Mouse (Mus musculus) hindbrain, embryonic 14.5 days (tissue): ENCODE data around the gene RPS10-NUDT3. TPM values are rescaled to one million over a fixed set of nuclear protein-coding genes. Genes with fewer than 3 reads are reported as not detected.

Source experiments
- ATAC-seq: fragments of 200-750 bp; cut with Nextera tagmentation; 2 replicates; pipeline ENCODE4 v1.8.0; 2017; ENCODE audit warnings: moderate number of reproducible peaks, mild to moderate bottlenecking, moderate TSS enrichment, moderate library complexity; ENCODE audit not compliant: low FRiP score
- DNase-seq: peaks from one replicate; pipeline ENCODE4 v3.0.0-alpha.2; 2015; ENCODE audit warnings: low spot score
- H3K27ac ChIP-seq: fragments of 300-500 bp; sonication (generic); 2 replicates; pipeline ENCODE4 v1.5.1; 2014; ENCODE audit warnings: mild to moderate bottlenecking, moderate library complexity
- H3K27me3 ChIP-seq: fragments of 300-500 bp; sonication (generic); 2 replicates; pipeline ENCODE4 v1.6.1; 2014; ENCODE audit warnings: mild to moderate bottlenecking, low read length, mixed read lengths; ENCODE audit not compliant: control insufficient read depth, insufficient read depth
- H3K36me3 ChIP-seq: fragments of 300-500 bp; sonication (generic); replicated peaks from 2 replicates; pipeline ENCODE4 v1.6.1; 2014; ENCODE audit not compliant: control insufficient read depth, insufficient read depth
- H3K4me1 ChIP-seq: fragments of 300-500 bp; sonication (generic); replicated peaks from 2 replicates; pipeline ENCODE4 v1.6.1; 2014; ENCODE audit warnings: antibody characterized with exemption, low read length, mixed read lengths; ENCODE audit not compliant: control insufficient read depth, insufficient read depth
- H3K4me2 ChIP-seq: fragments of 300-500 bp; sonication (generic); replicated peaks from 2 replicates; pipeline ENCODE4 v1.6.1; 2014; ENCODE audit warnings: mild to moderate bottlenecking, moderate library complexity
- H3K4me3 ChIP-seq: fragments of 300-500 bp; sonication (generic); replicated peaks from 2 replicates; pipeline ENCODE4 v1.5.1; 2014; ENCODE audit warnings: mild to moderate bottlenecking, low read length
- H3K9ac ChIP-seq: fragments of 300-500 bp; sonication (generic); 2 replicates; pipeline ENCODE4 v1.6.1; 2014
- H3K9me3 ChIP-seq: fragments of 300-500 bp; sonication (generic); 2 replicates; pipeline ENCODE4 v1.6.1; 2016; ENCODE audit warnings: low read length; ENCODE audit not compliant: control insufficient read depth
- WGBS: fragments of 180-500 bp; shearing (Covaris S2); extraction: QIAGEN DNeasy Blood & Tissue Kit; methylation state at CpG from one replicate; pipeline ENCODE4 v1.1.7; 2014; 5-methylcytosine and 5-hydroxymethylcytosine counted together
- polyA plus RNA-seq: library from polyadenylated mRNA; unstranded; fragments of >200 nt; fragmentation: Nextera tagmentation; extraction: Ambion mirVana; gene quantifications from 2 replicates; pipeline ENCODE4 v1.2.1, GENCODE M21; 2014

RPS10-NUDT3 gene
- polyA plus RNA-seq, 1 experiment from 2014 or later, result not detected

DNA sequence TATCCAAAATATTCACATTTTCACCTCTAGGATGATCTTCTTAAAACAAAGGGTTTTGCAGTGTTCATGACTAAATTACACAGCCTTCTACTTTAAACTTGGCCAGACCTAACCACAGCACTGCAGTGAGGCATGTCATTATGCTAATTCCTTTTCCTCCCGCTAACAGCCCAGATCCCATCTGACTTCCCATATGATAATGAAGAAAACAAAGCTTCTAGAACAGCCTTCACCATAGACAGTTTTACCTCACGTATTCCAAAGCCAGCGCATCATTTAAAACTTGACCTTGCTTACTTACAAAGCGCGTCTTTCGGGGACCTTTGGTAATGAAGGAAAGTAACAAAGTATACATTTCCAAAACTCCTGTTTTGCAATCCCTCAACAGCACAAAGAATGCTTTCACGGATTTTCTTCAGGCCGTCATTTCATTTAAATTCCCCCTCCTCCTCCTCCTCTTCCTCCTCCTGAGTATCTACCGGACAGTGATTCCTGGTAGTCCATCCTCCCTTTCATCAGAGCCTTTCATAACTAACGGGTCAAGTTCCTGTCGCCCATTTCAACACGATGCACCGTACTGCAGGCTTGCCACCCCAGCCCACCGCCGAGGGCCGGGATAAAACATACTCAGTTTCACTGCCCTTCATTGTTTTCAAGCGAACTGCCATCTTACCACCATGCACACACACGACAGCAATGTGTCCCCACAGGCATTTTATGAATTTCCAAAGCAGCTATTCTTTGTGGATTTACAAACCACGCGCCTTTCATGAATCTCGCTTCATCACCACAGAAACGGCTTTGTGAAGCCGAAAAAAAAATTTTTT, 13.1 kb downstream of the RPS10-NUDT3 start:
- Histone ChIP-seq H3K9ac (peak overlapping the region; percentile 100), H3K4me2 (peak overlapping the region; percentile 91), H3K27ac (peak overlapping the region; percentile 99), H3K4me3 (peak overlapping the region; percentile 82), H3K36me3 (no peaks in the 10 kb centered on the region; the same call in 1 of the 2 replicates), H3K4me1 (peaks cover 32% of the 10 kb centered on the region), H3K9me3 (no peaks in the 10 kb centered on the region), H3K27me3 (no peaks in the 10 kb centered on the region)
- 2% methylated on average over 23 of the region's 23 CpGs for WGBS
- ATAC-seq (no peak), DNase-seq (peak; percentile 57)

DNA sequence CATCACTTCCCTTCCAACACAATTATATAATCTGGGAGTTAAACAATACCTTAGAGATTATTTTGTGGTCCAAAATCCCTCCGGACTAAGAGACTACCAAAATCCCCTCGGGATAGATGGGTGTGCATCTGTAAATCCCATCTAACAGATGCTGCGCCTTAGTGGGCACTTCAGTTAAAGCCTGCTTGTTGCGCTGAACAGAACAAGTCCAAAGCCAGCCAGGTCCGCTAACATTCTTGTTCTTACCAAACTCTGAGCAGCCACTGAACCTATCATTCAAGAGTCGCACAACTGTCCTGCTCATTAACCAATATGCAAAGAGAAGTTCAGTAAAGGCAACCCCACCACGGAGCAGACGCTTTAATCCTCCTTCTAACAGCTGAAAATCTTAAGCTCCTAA, 13.9 kb downstream of the RPS10-NUDT3 start:
- DNase-seq, result no peak
- WGBS, result 34% methylated on average over 8 of the region's 8 CpGs
- H3K4me3 ChIP-seq, result peak overlapping the region; percentile 82

DNA sequence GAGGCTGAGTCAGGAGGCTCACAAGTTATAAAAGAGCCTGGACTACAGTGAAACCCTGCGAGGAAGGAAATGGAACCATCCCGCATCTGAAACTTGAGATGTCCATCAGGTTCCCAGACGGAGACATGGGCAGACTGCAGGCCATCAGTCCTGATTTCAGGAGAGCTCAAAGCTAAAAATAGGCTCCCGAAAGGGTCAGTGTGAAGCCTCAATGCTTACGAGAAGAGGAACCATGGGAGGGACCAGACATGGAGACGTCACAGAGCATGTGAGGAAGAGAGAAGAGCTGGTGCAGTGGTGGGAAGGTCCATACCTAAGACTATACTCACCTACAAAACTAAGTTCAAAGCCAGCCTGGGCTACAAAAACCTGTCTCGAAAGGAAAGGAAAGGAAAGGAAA, 19.6 kb downstream of the RPS10-NUDT3 start:
- no peak for DNase-seq
- H3K9ac ChIP-seq, result no peak overlapping the region
- H3K36me3 ChIP-seq, result no peaks in the 10 kb centered on the region; the same call in 1 of the 2 replicates
- H3K4me1 ChIP-seq, result peaks cover 28% of the 10 kb centered on the region
- H3K4me3 ChIP-seq, result no peak overlapping the region
- no peak for ATAC-seq
- no peaks in the 10 kb centered on the region for H3K27me3 ChIP-seq
- WGBS, result 80% methylated on average over 7 of the region's 7 CpGs
- H3K9me3 ChIP-seq, result no peaks in the 10 kb centered on the region
- H3K4me2 ChIP-seq, result no peak overlapping the region
- H3K27ac ChIP-seq, result no peak overlapping the region

More for the DNA sequence above, 13.9 kb downstream of the RPS10-NUDT3 start:
- H3K9me3 ChIP-seq, result no peaks in the 10 kb centered on the region
- peaks cover 32% of the 10 kb centered on the region for H3K4me1 ChIP-seq
- H3K36me3 ChIP-seq, result no peaks in the 10 kb centered on the region; the same call in 1 of the 2 replicates
- H3K27me3 ChIP-seq, result no peaks in the 10 kb centered on the region
- peak overlapping the region; percentile 100 for H3K9ac ChIP-seq
- H3K27ac ChIP-seq, result peak overlapping the region; percentile 99
- no peak for ATAC-seq
- H3K4me2 ChIP-seq, result peak overlapping the region; percentile 91

DNA sequence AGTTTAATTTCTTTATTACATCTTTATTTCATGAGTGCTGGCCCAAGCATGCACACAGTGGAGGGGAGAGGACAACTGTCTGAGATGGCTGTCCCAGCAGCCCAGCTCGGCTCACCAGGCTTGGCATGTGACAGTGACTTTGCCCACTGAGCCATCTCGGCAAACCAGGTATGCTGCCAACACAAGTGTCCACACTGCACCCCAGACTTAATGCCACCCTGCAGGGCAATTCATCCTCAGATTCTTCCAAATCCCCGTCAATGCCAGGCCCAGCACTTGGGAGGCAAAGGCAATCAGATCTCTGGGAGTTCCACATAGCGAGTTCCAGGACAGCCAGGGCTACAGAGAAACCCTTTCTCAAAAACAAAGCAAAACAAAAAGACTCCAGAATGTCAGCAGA, 22.0 kb downstream of the RPS10-NUDT3 start:
- no peak overlapping the region for H3K9ac ChIP-seq
- ATAC-seq (no peak), DNase-seq (no peak)
- H3K27ac ChIP-seq, result no peak overlapping the region
- no peak overlapping the region for H3K4me3 ChIP-seq
- no peaks in the 10 kb centered on the region for H3K27me3 ChIP-seq
- no peaks in the 10 kb centered on the region for H3K9me3 ChIP-seq
- no peak overlapping the region for H3K4me2 ChIP-seq
- WGBS, result 75% methylated on average over 4 of the region's 4 CpGs
- H3K36me3 ChIP-seq, result peaks cover 4% of the 10 kb centered on the region
- H3K4me1 ChIP-seq, result peaks cover 14% of the 10 kb centered on the region; the same call in 1 of the 2 replicates

DNA sequence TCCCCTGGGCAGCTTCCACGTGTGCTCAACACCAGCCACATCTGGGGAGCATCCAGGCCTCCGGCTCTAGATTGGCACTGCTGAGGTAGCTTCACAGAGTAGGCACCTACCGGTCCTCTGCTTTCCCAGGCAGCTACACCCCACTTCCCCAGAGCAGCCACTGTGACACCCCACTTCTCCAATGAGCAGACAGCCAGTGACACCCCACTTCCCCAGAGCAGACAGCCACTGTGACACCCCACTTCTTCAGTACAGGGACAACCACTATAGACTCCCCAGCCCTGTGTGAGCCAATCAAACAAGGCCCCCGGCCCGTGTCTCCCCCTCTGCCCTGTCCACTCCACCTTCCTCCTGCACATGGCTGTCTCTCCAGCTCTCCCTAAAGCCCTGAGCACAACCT, 23.0 kb downstream of the RPS10-NUDT3 start:
- Histone ChIP-seq H3K36me3 (peaks cover 5% of the 10 kb centered on the region), H3K27ac (no peak overlapping the region), H3K4me1 (peaks cover 14% of the 10 kb centered on the region; the same call in 1 of the 2 replicates), H3K9me3 (no peaks in the 10 kb centered on the region), H3K4me3 (no peak overlapping the region), H3K4me2 (no peak overlapping the region), H3K9ac (no peak overlapping the region), H3K27me3 (no peaks in the 10 kb centered on the region)
- WGBS, result 85% methylated on average over 5 of the region's 5 CpGs
- ATAC-seq (no peak; the same call in 1 of the 2 replicates), DNase-seq (no peak)

DNA sequence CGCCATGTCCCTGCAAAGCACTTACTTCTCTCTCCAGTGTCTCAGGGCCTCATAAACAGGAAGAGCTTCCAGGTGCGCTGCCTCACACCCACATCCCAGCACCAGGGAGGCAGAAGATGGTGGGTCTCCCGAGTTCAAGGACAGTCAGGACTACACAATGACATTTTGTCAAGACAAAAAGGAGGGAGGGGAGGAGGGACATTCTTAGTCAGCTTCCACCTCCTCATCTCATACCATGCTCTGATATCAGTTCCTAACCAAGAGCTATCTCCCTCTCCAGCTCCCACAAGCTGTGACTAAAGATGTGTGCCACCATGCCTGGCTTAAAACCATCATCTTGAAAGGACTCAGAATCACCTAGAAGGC, 23.5 kb downstream of the RPS10-NUDT3 start:
- ATAC-seq (no peak), DNase-seq (no peak)
- no peaks in the 10 kb centered on the region for H3K27me3 ChIP-seq
- no peak overlapping the region for H3K4me2 ChIP-seq
- H3K4me1 ChIP-seq, result peaks cover 14% of the 10 kb centered on the region; the same call in 1 of the 2 replicates
- no peak overlapping the region for H3K9ac ChIP-seq
- H3K9me3 ChIP-seq, result no peaks in the 10 kb centered on the region
- 71% methylated on average over 3 of the region's 3 CpGs for WGBS
- H3K4me3 ChIP-seq, result no peak overlapping the region
- H3K36me3 ChIP-seq, result peaks cover 5% of the 10 kb centered on the region
- no peak overlapping the region for H3K27ac ChIP-seq

DNA sequence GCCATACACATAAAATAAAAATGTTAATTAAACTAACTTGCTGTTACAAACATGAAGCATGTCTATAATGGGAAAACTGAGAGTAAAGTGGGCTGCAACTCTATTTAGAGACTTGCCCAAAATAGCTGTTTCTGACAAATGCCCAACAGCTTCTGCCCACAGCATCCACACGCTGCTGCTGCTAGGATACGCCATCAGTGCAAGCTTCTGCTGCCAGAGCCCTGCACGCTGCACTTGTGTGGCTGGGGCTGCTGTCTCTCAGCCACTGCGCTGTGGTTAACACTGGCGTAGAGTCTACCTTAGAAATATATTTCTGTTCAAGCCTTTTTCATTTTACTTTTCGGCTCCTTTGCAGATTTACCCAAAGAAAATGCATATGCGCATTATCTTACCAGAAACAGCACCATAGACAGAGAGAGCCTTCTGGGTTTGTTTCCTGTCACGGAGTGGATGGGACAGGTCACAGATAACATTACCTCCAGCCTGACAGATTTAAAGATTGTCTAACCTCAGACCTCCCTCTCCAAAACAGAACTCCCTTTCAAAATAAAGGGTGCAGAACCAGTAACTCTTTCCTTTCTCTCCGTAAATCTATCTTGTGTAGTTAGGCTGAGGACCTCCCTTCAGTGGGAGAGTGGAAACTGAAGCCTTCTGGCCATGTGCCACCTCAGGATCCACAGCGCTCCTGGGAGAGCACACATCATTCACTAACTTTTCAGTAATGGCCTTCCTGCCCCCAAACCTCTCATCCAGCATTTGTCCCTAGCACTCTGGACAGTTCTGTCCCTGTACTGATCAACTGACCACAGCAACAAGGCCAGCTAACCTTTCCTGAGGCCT, 24.1 kb downstream of the RPS10-NUDT3 start:
- peaks cover 14% of the 10 kb centered on the region; the same call in 1 of the 2 replicates for H3K4me1 ChIP-seq
- peaks cover 5% of the 10 kb centered on the region for H3K36me3 ChIP-seq
- 80% methylated on average over 10 of the region's 10 CpGs for WGBS
- DNase-seq, result no peak
- no peak overlapping the region for H3K4me2 ChIP-seq
- ATAC-seq, result no peak
- H3K27me3 ChIP-seq, result no peaks in the 10 kb centered on the region
- no peak overlapping the region for H3K4me3 ChIP-seq
- no peak overlapping the region for H3K9ac ChIP-seq
- H3K27ac ChIP-seq, result no peak overlapping the region
- no peaks in the 10 kb centered on the region for H3K9me3 ChIP-seq

DNA sequence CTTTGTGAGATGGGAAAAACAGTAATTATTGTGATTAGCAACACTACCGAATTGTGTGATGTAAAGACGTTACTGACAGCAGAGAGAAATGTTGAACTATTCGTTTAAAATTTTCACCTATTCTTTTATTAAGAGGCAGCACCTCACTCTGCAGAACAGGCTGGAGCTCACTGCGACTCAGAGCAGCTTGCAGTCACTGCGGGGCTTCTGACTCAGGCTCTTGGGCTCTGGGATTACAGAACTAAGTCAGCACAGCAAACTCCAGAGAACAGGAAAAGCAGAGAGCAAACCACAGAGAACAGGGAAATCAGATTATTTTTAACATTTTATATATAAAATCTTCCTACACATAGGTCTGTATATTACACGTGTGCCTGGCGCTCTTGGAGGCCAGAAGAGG, 25.4 kb downstream of the RPS10-NUDT3 start:
- ATAC-seq (no peak), DNase-seq (no peak)
- 89% methylated on average over 7 of the region's 7 CpGs for WGBS
- no peaks in the 10 kb centered on the region for H3K27me3 ChIP-seq
- no peak overlapping the region for H3K4me2 ChIP-seq
- H3K9me3 ChIP-seq, result no peaks in the 10 kb centered on the region
- no peak overlapping the region for H3K9ac ChIP-seq
- peaks cover 16% of the 10 kb centered on the region for H3K4me1 ChIP-seq
- H3K4me3 ChIP-seq, result no peak overlapping the region
- H3K36me3 ChIP-seq, result peaks cover 5% of the 10 kb centered on the region
- H3K27ac ChIP-seq, result no peak overlapping the region

DNA sequence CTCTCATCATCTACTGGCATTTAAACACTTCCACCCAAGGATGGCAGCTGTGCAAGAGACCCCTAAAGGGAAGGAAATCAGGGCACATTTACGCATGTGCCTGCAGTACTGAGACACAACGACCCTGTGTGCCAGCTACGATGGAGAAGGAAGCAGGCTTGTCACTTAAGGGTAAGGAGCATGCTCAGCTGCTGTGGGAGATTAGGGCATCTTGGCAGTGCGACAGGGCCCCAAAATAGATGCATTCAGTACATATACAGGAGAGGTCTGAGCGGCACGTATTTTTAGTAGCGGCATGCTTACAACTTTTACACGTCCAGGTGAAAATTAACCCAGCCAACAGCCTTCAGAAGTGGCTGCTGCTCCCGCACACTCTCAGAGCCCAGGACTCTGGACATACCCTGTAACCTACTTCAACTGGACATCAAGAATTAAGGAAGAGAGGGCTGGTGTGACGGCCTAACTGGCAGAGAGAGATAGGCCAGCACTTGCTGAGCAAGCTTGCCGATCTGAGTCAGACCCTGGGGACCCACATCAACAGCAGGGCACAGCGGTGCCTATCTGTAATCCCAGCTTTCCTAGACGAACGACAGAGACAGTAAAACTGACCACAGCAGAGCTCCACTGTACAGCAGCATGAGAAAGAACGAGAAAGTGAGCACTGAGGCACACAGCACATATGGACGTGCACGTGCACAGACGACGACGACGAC, 31.3 kb downstream of the RPS10-NUDT3 start:
- no peak overlapping the region for H3K4me2 ChIP-seq
- no peak overlapping the region for H3K4me3 ChIP-seq
- H3K27me3 ChIP-seq, result no peaks in the 10 kb centered on the region
- H3K9ac ChIP-seq, result no peak overlapping the region
- no peak overlapping the region for H3K27ac ChIP-seq
- DNase-seq (no peak), ATAC-seq (no peak)
- H3K36me3 ChIP-seq, result peaks cover 5% of the 10 kb centered on the region
- 77% methylated on average over 21 of the region's 21 CpGs for WGBS
- peaks cover 25% of the 10 kb centered on the region for H3K4me1 ChIP-seq
- H3K9me3 ChIP-seq, result no peaks in the 10 kb centered on the region
